Comparison of ENCODE assay signal across 9 mouse cellular contexts in the genomic region with DNA sequence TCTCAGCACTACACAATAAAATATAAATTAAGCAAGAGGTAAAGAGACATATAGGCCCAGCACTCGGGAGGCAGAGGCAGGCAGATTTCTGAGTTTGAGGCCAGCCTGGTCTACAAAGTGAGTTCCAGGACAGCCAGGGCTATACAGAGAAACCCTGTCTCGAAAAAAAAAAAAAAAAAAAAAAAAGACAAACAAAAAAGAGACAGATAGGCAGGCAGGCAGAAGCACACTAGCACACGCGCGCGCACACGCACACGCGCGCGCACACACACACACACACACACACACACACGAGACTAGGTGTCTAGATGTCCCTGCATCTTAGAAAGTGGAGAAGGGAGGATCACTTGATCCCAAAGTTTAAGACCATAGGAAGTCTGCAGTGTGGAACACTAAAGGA. TPM values are rescaled to one million over a fixed set of nuclear protein-coding genes. Genes with fewer than 3 reads are reported as not detected.
DNase-seq lines count a peak whose midpoint lies in the region; ATAC-seq and TF ChIP-seq lines count a peak whose summit lies in the region.
"Not testable (repeated sequence)": the region's sequence is repeated elsewhere in the genome, so short reads cannot be mapped to it uniquely, and the experiment has no call there.
"Had no signal": no experiment of that assay in that cellular context is flagged by ENCODE, and none has a peak within 500 bp of the region (broad histone marks: within the 10 kb centered on the region; RNA-seq: fewer than 3 reads in every experiment).

No protein-coding gene starts in this region.

- DNase-seq in G1E (ENCODE audit: low spot score); forebrain, embryonic 10.5 days (ENCODE audit: extremely low spot score, low spot score); midbrain, embryonic 10.5 days (ENCODE audit: low spot score): not testable (repeated sequence)

- not testable (repeated sequence) for H3K9ac ChIP-seq in hindbrain, embryonic 13.5 days; limb, embryonic 13.5 days; liver, embryonic 12.5 days

- peaks cover 13% of the 10 kb centered on the region for H3K9me3 ChIP-seq in E14TG2a.4 (ENCODE audit: low read length)
- not testable (repeated sequence) for H3K9me3 ChIP-seq in G1E (replicated peaks); forebrain, embryonic 10.5 days; hindbrain, embryonic 13.5 days; limb, embryonic 13.5 days; liver, embryonic 12.5 days (replicated peaks); midbrain, embryonic 10.5 days (replicated peaks)

- not testable (repeated sequence) for H3K27ac ChIP-seq in forebrain, embryonic 10.5 days; hindbrain, embryonic 13.5 days; limb, embryonic 13.5 days; liver, embryonic 12.5 days; testis, adult 2 months (ENCODE audit: control insufficient read depth, insufficient read depth, low read depth, low read length)
- H3K27ac ChIP-seq in midbrain, embryonic 10.5 days (replicated peaks) = peak overlapping the region; percentile 94; the same call in 1 of the 2 replicates

- H3K4me3 ChIP-seq in E14TG2a.4 (replicated peaks; ENCODE audit: low read length) (peak overlapping the region; percentile 90), G1E (ENCODE audit: low read depth, low read length) (peak overlapping the region; percentile 54; the same call in 1 of the 2 replicates)
- H3K4me3 ChIP-seq in forebrain, embryonic 10.5 days = peak overlapping the region; percentile 73; the same call in 1 of the 2 replicates
- H3K4me3 ChIP-seq in hindbrain, embryonic 13.5 days; limb, embryonic 13.5 days; liver, embryonic 12.5 days; midbrain, embryonic 10.5 days: not testable (repeated sequence)
- H3K4me3 ChIP-seq in testis, adult 2 months (ENCODE audit: control insufficient read depth, low read depth, low read length) = peak overlapping the region; percentile 75

- not testable (repeated sequence) for ATAC-seq in G1E (ENCODE audit: extremely low read depth, insufficient number of reproducible peaks, low FRiP score, poor library complexity, severe bottlenecking); hindbrain, embryonic 13.5 days (ENCODE audit: low FRiP score); limb, embryonic 13.5 days (ENCODE audit: low FRiP score, low read depth); liver, embryonic 12.5 days

- not testable (repeated sequence) for H3K27me3 ChIP-seq in E14TG2a.4 (ENCODE audit: insufficient read depth, low read length); G1E (ENCODE audit: insufficient read depth, low read length); forebrain, embryonic 10.5 days (ENCODE audit: poor library complexity, severe bottlenecking); hindbrain, embryonic 13.5 days; limb, embryonic 13.5 days; liver, embryonic 12.5 days (replicated peaks); midbrain, embryonic 10.5 days (ENCODE audit: low read depth, poor library complexity, severe bottlenecking); testis, adult 2 months (ENCODE audit: control insufficient read depth, insufficient read depth, low read length)

- TF ChIP-seq POLR2A in testis, adult 2 months (IDR thresholded peaks at IDR 0.05; ENCODE audit: control insufficient read depth, low read depth, low read length) = not testable (repeated sequence)

- 0 out of 2 replicates have a peak overlapping the region, but pooled peaks have one; percentile 65 for H3K4me2 ChIP-seq in hindbrain, embryonic 13.5 days
- H3K4me2 ChIP-seq in limb, embryonic 13.5 days (replicated peaks) = peak overlapping the region; percentile 87; the same call in 1 of the 2 replicates
- H3K4me2 ChIP-seq in liver, embryonic 12.5 days = peak overlapping the region; percentile 87

- WGBS in forebrain, embryonic 10.5 days = 96% methylated on average over 12 of the region's 12 CpGs
- WGBS in hindbrain, embryonic 13.5 days = 95% methylated on average over 12 of the region's 12 CpGs
- 98% methylated on average over 12 of the region's 12 CpGs for WGBS in limb, embryonic 13.5 days
- WGBS in liver, embryonic 12.5 days (ENCODE audit: insufficient replicate concordance) = 83% methylated on average over 8 of the region's 12 CpGs
- 96% methylated on average over 11 of the region's 12 CpGs for WGBS in midbrain, embryonic 10.5 days

- H3K4me1 ChIP-seq in E14TG2a.4 (replicated peaks; ENCODE audit: low read depth, low read length) (peaks cover 24% of the 10 kb centered on the region), G1E (ENCODE audit: insufficient read depth, low read depth, low read length) (peaks cover 29% of the 10 kb centered on the region)
- H3K4me1 ChIP-seq in forebrain, embryonic 10.5 days = peaks cover 25% of the 10 kb centered on the region
- H3K4me1 ChIP-seq in hindbrain, embryonic 13.5 days (replicated peaks) = peaks cover 17% of the 10 kb centered on the region
- not testable (repeated sequence) for H3K4me1 ChIP-seq in limb, embryonic 13.5 days; testis, adult 2 months (ENCODE audit: control insufficient read depth, insufficient read depth, low read length)
- H3K4me1 ChIP-seq in liver, embryonic 12.5 days = peaks cover 25% of the 10 kb centered on the region
- H3K4me1 ChIP-seq in midbrain, embryonic 10.5 days = peaks cover 22% of the 10 kb centered on the region

- TF ChIP-seq CTCF in E14TG2a.4 (conservative IDR thresholded peaks at IDR 0.05; ENCODE audit: low read length); G1E (IDR thresholded peaks at IDR 0.05; ENCODE audit: low read depth, low read length); testis, adult 2 months (IDR thresholded peaks at IDR 0.05; ENCODE audit: control insufficient read depth, insufficient read depth, insufficient replicate concordance, low read depth, low read length): not testable (repeated sequence)

- not testable (repeated sequence) for H3K36me3 ChIP-seq in E14TG2a.4 (ENCODE audit: insufficient read depth, low read length); G1E (replicated peaks); forebrain, embryonic 10.5 days (replicated peaks); hindbrain, embryonic 13.5 days; limb, embryonic 13.5 days; liver, embryonic 12.5 days; midbrain, embryonic 10.5 days; testis, adult 2 months (ENCODE audit: control insufficient read depth, insufficient read depth, low read length)

RNA-seq across cellular contexts. Expression of a gene that starts 1.8 kb away (rescaled TPM):
- 8.3 and 9.9 TPM in 2 replicates for total RNA-seq in G1E (2014; fragmentation: Nextera tagmentation)
- total RNA-seq in G1E (2017) = 0.23 and 2.5 TPM in 2 replicates
- polyA plus RNA-seq in G1E (2012) = 0.21 and 0.51 TPM in 2 replicates
- polyA plus RNA-seq in forebrain, embryonic 10.5 days (2016; fragmentation: Nextera tagmentation; extraction: Ambion mirVana) = 4.1 and 8.0 TPM in 2 replicates
- polyA plus RNA-seq in hindbrain, embryonic 13.5 days (2015; fragmentation: Nextera tagmentation; extraction: Ambion mirVana) = 9.1 and 11.7 TPM in 2 replicates
- 9.0 and 10.4 TPM in 2 replicates for polyA plus RNA-seq in limb, embryonic 13.5 days (2015; fragmentation: Nextera tagmentation; extraction: Ambion mirVana)
- 6.7 and 7.6 TPM in 2 replicates for polyA plus RNA-seq in liver, embryonic 12.5 days (2016; fragmentation: Nextera tagmentation; extraction: Ambion mirVana)
- 4.7 and 6.5 TPM in 2 replicates for polyA plus RNA-seq in midbrain, embryonic 10.5 days (2016; fragmentation: Nextera tagmentation; extraction: Ambion mirVana)
- polyA plus RNA-seq in testis, adult 2 months (2012; rRNA removed) = 25.3 and 25.5 TPM in 2 replicates

RNA-seq across cellular contexts. Expression of a gene that starts 7.3 kb away (rescaled TPM):
- total RNA-seq in G1E (2014; fragmentation: Nextera tagmentation) (132 and 141 TPM in 2 replicates), G1E (2017) (406 and 564 TPM in 2 replicates)
- 1,038 and 1,134 TPM in 2 replicates for polyA plus RNA-seq in G1E (2012)
- 675 and 687 TPM in 2 replicates for polyA plus RNA-seq in forebrain, embryonic 10.5 days (2016; fragmentation: Nextera tagmentation; extraction: Ambion mirVana)
- polyA plus RNA-seq in hindbrain, embryonic 13.5 days (2015; fragmentation: Nextera tagmentation; extraction: Ambion mirVana) = 793 and 823 TPM in 2 replicates
- polyA plus RNA-seq in limb, embryonic 13.5 days (2015; fragmentation: Nextera tagmentation; extraction: Ambion mirVana) = 607 and 618 TPM in 2 replicates
- polyA plus RNA-seq in liver, embryonic 12.5 days (2016; fragmentation: Nextera tagmentation; extraction: Ambion mirVana) = 479 and 518 TPM in 2 replicates
- 625 and 682 TPM in 2 replicates for polyA plus RNA-seq in midbrain, embryonic 10.5 days (2016; fragmentation: Nextera tagmentation; extraction: Ambion mirVana)
- polyA plus RNA-seq in testis, adult 2 months (2012; rRNA removed) = 372 and 405 TPM in 2 replicates

RNA-seq across cellular contexts. Expression of a gene that starts 43.4 kb away (rescaled TPM):
- total RNA-seq in G1E (2014; fragmentation: Nextera tagmentation) (not detected in 2 replicates), G1E (2017) (not detected in 2 replicates)
- not detected in 2 replicates for polyA plus RNA-seq in G1E (2012)
- 59.5 and 61.2 TPM in 2 replicates for polyA plus RNA-seq in forebrain, embryonic 10.5 days (2016; fragmentation: Nextera tagmentation; extraction: Ambion mirVana)
- 50.2 and 54.0 TPM in 2 replicates for polyA plus RNA-seq in hindbrain, embryonic 13.5 days (2015; fragmentation: Nextera tagmentation; extraction: Ambion mirVana)
- 33.5 and 34.6 TPM in 2 replicates for polyA plus RNA-seq in limb, embryonic 13.5 days (2015; fragmentation: Nextera tagmentation; extraction: Ambion mirVana)
- polyA plus RNA-seq in liver, embryonic 12.5 days (2016; fragmentation: Nextera tagmentation; extraction: Ambion mirVana) = 30.9 and 32.9 TPM in 2 replicates
- polyA plus RNA-seq in midbrain, embryonic 10.5 days (2016; fragmentation: Nextera tagmentation; extraction: Ambion mirVana) = 68.6 and 72.1 TPM in 2 replicates
- polyA plus RNA-seq in testis, adult 2 months (2012; rRNA removed) = 13.0 and 145 TPM in 2 replicates
- total RNA-seq: hematopoietic stem cell, adult 5-6 weeks had no signal

Comparison
In these comparisons a context has a peak if more than half of its experiments do, and no peak if none do; other contexts are left out.
1. RNA of a gene that starts 43.4 kb away (polyA plus RNA-seq): 68.6 to 72.1 TPM in midbrain, embryonic 10.5 days, 59.5 to 61.2 TPM in forebrain, embryonic 10.5 days, 50.2 to 54.0 TPM in hindbrain, embryonic 13.5 days, 33.5 to 34.6 TPM in limb, embryonic 13.5 days, 30.9 to 32.9 TPM in liver, embryonic 12.5 days and 13.0 to 145 TPM in testis, adult 2 months; not detected in G1E; every median in the first group is over 10 times any median in the second.
2. Peak in every context shown above with its lines, with median percentiles within 50 percentile points of each other: H3K4me2 ChIP-seq.